Mouse (Mus musculus): ENCODE measurements around the gene Itga8. TPM values are rescaled to one million over a fixed set of nuclear protein-coding genes. Genes with fewer than 3 reads are reported as not detected.

Gene Itga8
- total RNA-seq, 1 experiment: 2.5 TPM

GRCm38 (mm10) chr2:12295150-12295549, 6.6 kb downstream of the Itga8 start:
- TF ChIP-seq MAFK (IDR thresholded peaks at IDR 0.05; ENCODE audit: insufficient read depth, low read depth, low read length) (no peak), ZC3H11A (IDR thresholded peaks at IDR 0.05; ENCODE audit: borderline replicate concordance, low read depth, low read length) (no peak)
- no peak overlapping the region for H3K27ac ChIP-seq (ENCODE audit: insufficient read depth, low read depth, low read length, poor library complexity, severe bottlenecking)
- no peak for DNase-seq (ENCODE audit: low read depth, low spot score)
- no peak overlapping the region for H3K4me3 ChIP-seq (ENCODE audit: insufficient read depth in 1 of 2, low read depth in 1 of 2, low read length in 2 of 2, poor library complexity in 1 of 2, severe bottlenecking in 1 of 2)
- no peaks in the 10 kb centered on the region for H3K4me1 ChIP-seq (ENCODE audit: control insufficient read depth in 2 of 2, insufficient read depth in 2 of 2, low read length in 2 of 2, poor library complexity in 1 of 2)
- H3K36me3 ChIP-seq (ENCODE audit: control insufficient read depth, insufficient read depth, low read length, poor library complexity, severe bottlenecking): no peaks in the 10 kb centered on the region
- H3K9ac ChIP-seq (ENCODE audit: insufficient read depth, low read depth, low read length, poor library complexity, severe bottlenecking): no peak overlapping the region
- no peaks in the 10 kb centered on the region for H3K9me3 ChIP-seq (ENCODE audit: control insufficient read depth, insufficient read depth, low read depth, low read length)
- in situ Hi-C loops (cut with MboI; ENCODE audit: low sequenced_read_pairs in 2 of 2, unreplicated experiment in 2 of 2): no loop called here

- H3K27ac ChIP-seq (ENCODE audit: insufficient read depth, low read depth, low read length, poor library complexity, severe bottlenecking): no peak overlapping the region
- no peak for DNase-seq (ENCODE audit: low read depth, low spot score)
- no peaks in the 10 kb centered on the region for H3K4me1 ChIP-seq (ENCODE audit: control insufficient read depth in 2 of 2, insufficient read depth in 2 of 2, low read length in 2 of 2, poor library complexity in 1 of 2)
- in situ Hi-C loops (cut with MboI; ENCODE audit: low sequenced_read_pairs in 2 of 2, unreplicated experiment in 2 of 2): no loop called here
- no peaks in the 10 kb centered on the region for H3K36me3 ChIP-seq (ENCODE audit: control insufficient read depth, insufficient read depth, low read length, poor library complexity, severe bottlenecking)
- no peaks in the 10 kb centered on the region for H3K9me3 ChIP-seq (ENCODE audit: control insufficient read depth, insufficient read depth, low read depth, low read length)
- TF ChIP-seq MAFK (IDR thresholded peaks at IDR 0.05; ENCODE audit: insufficient read depth, low read depth, low read length): no peak
- TF ChIP-seq HCFC1 (IDR thresholded peaks at IDR 0.05; ENCODE audit: borderline replicate concordance, insufficient read depth, low read length): no peak
- TF ChIP-seq CHD2 (IDR thresholded peaks at IDR 0.05; ENCODE audit: low read depth, low read length): no peak
- no peak for TF ChIP-seq ZC3H11A (IDR thresholded peaks at IDR 0.05; ENCODE audit: borderline replicate concordance, low read depth, low read length)
- no peak for TF ChIP-seq ZNF384 (IDR thresholded peaks at IDR 0.05; ENCODE audit: low read depth, low read length)
- H3K9ac ChIP-seq (ENCODE audit: insufficient read depth, low read depth, low read length, poor library complexity, severe bottlenecking): no peak overlapping the region
- H3K4me3 ChIP-seq (ENCODE audit: insufficient read depth in 1 of 2, low read depth in 1 of 2, low read length in 2 of 2, poor library complexity in 1 of 2, severe bottlenecking in 1 of 2): no peak overlapping the region
These were observed 7.7 kb downstream of the Itga8 start for GRCm38 (mm10) chr2:12294060-12294459.

- Histone ChIP-seq H3K36me3 (ENCODE audit: control insufficient read depth, insufficient read depth, low read length, poor library complexity, severe bottlenecking) (no peaks in the 10 kb centered on the region), H3K27ac (ENCODE audit: insufficient read depth, low read depth, low read length, poor library complexity, severe bottlenecking) (no peak overlapping the region), H3K9me3 (ENCODE audit: control insufficient read depth, insufficient read depth, low read depth, low read length) (no peaks in the 10 kb centered on the region), H3K4me3 (ENCODE audit: insufficient read depth in 1 of 2, low read depth in 1 of 2, low read length in 2 of 2, poor library complexity in 1 of 2, severe bottlenecking in 1 of 2) (no peak overlapping the region), H3K4me1 (ENCODE audit: control insufficient read depth in 2 of 2, insufficient read depth in 2 of 2, low read length in 2 of 2, poor library complexity in 1 of 2) (no peaks in the 10 kb centered on the region), H3K9ac (ENCODE audit: insufficient read depth, low read depth, low read length, poor library complexity, severe bottlenecking) (no peak overlapping the region)
- in situ Hi-C loops (cut with MboI; ENCODE audit: low sequenced_read_pairs in 2 of 2, unreplicated experiment in 2 of 2): no loop called here
- no peak for DNase-seq (ENCODE audit: low read depth, low spot score)
- TF ChIP-seq CHD2 (IDR thresholded peaks at IDR 0.05; ENCODE audit: low read depth, low read length): no peak
- no peak for TF ChIP-seq HCFC1 (IDR thresholded peaks at IDR 0.05; ENCODE audit: borderline replicate concordance, insufficient read depth, low read length)
- no peak for TF ChIP-seq ZC3H11A (IDR thresholded peaks at IDR 0.05; ENCODE audit: borderline replicate concordance, low read depth, low read length)
- TF ChIP-seq MAFK (IDR thresholded peaks at IDR 0.05; ENCODE audit: insufficient read depth, low read depth, low read length): no peak
- TF ChIP-seq ZNF384 (IDR thresholded peaks at IDR 0.05; ENCODE audit: low read depth, low read length): no peak
These were observed 8.3 kb downstream of the Itga8 start for GRCm38 (mm10) chr2:12293458-12293857.

- no peak for DNase-seq (ENCODE audit: low read depth, low spot score)
- no peak for TF ChIP-seq MAFK (IDR thresholded peaks at IDR 0.05; ENCODE audit: insufficient read depth, low read depth, low read length)
- TF ChIP-seq HCFC1 (IDR thresholded peaks at IDR 0.05; ENCODE audit: borderline replicate concordance, insufficient read depth, low read length): no peak
- TF ChIP-seq ZC3H11A (IDR thresholded peaks at IDR 0.05; ENCODE audit: borderline replicate concordance, low read depth, low read length): no peak
- no peak for TF ChIP-seq CHD2 (IDR thresholded peaks at IDR 0.05; ENCODE audit: low read depth, low read length)
- no peak for TF ChIP-seq ZNF384 (IDR thresholded peaks at IDR 0.05; ENCODE audit: low read depth, low read length)
- no peak overlapping the region for H3K4me3 ChIP-seq (ENCODE audit: insufficient read depth in 1 of 2, low read depth in 1 of 2, low read length in 2 of 2, poor library complexity in 1 of 2, severe bottlenecking in 1 of 2)
- no peaks in the 10 kb centered on the region for H3K4me1 ChIP-seq (ENCODE audit: control insufficient read depth in 2 of 2, insufficient read depth in 2 of 2, low read length in 2 of 2, poor library complexity in 1 of 2)
- no peaks in the 10 kb centered on the region for H3K9me3 ChIP-seq (ENCODE audit: control insufficient read depth, insufficient read depth, low read depth, low read length)
- H3K27ac ChIP-seq (ENCODE audit: insufficient read depth, low read depth, low read length, poor library complexity, severe bottlenecking): no peak overlapping the region
- H3K9ac ChIP-seq (ENCODE audit: insufficient read depth, low read depth, low read length, poor library complexity, severe bottlenecking): no peak overlapping the region
- in situ Hi-C loops (cut with MboI; ENCODE audit: low sequenced_read_pairs in 2 of 2, unreplicated experiment in 2 of 2): no loop called here
- no peaks in the 10 kb centered on the region for H3K36me3 ChIP-seq (ENCODE audit: control insufficient read depth, insufficient read depth, low read length, poor library complexity, severe bottlenecking)
These were observed 9.5 kb downstream of the Itga8 start for GRCm38 (mm10) chr2:12292023-12292820.

Data from ES-E14 (cell line).